Mouse (Mus musculus): ENCODE results near the gene Tceal1.

The Tceal1 gene

GRCm38 (mm10) chrX:136749329-136749728 lies 41.5 kb downstream of the Tceal1 start:
- in situ Hi-C loops (cut with MboI, MseI), result loop anchor here (10.0 kb wide), 1 partner anchor 285 kb away; the partner anchor contains the start of gene Slc25a53

DNA sequence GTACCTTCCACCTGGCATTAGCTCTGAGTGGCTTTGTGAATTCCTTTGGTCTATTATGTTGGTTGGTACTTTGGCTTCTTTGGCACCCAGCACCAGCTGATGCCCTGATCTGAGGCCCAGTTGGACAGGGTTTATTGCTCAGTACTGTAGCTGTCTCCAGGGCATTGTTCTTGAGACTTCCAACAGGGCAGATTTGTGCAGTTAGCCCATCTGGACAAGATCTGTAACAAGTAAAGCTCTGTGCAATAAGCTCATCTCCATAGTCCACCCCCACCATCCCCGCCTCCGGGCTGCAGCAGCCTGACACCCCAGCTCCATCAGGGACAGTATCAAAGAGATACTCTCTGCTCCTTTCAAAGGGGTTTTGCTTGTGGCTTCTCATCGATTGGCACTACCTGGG lies 47.7 kb downstream of the Tceal1 start:
- in situ Hi-C loops (cut with MboI, MseI), result no loop called here

All from regulatory T cell (primary cell).